Mouse (Mus musculus) thymus, postnatal 14 days (tissue): Measurements from ENCODE around the gene Gm45618.

ENCODE experiments used
- DNase-seq: peaks from one replicate; pipeline ENCODE4 v3.0.0; 2021

The Gm45618 gene

GRCm38 (mm10) chr7:142093696-142094240 is 26.8 kb downstream of the Gm45618 start:
- no peak for DNase-seq

GRCm38 (mm10) chr7:142092991-142093390 is 27.5 kb downstream of the Gm45618 start:
- no peak for DNase-seq

GRCm38 (mm10) chr7:142091848-142092247 is 28.7 kb downstream of the Gm45618 start:
- no peak for DNase-seq

- DNase-seq: no peak
Measured at GRCm38 (mm10) chr7:142089648-142090447, 30.7 kb downstream of the Gm45618 start.

- DNase-seq: no peak
Measured at GRCm38 (mm10) chr7:142088886-142089285, 31.6 kb downstream of the Gm45618 start.

- no peak for DNase-seq
Measured at GRCm38 (mm10) chr7:142087069-142087652, 33.4 kb downstream of the Gm45618 start.

- DNase-seq: no peak
Measured at GRCm38 (mm10) chr7:142086159-142086905, 34.2 kb downstream of the Gm45618 start.

- DNase-seq: no peak
Measured at GRCm38 (mm10) chr7:142084820-142085219, 35.7 kb downstream of the Gm45618 start.

GRCm38 (mm10) chr7:142084395-142084794 is 36.1 kb downstream of the Gm45618 start:
- no peak for DNase-seq

- DNase-seq: no peak
Measured at GRCm38 (mm10) chr7:142083588-142084317, 36.8 kb downstream of the Gm45618 start.

- DNase-seq: no peak
Measured at GRCm38 (mm10) chr7:142082607-142083006, 37.9 kb downstream of the Gm45618 start.

- DNase-seq: no peak
Measured at GRCm38 (mm10) chr7:142082179-142082578, 38.4 kb downstream of the Gm45618 start.

- no peak for DNase-seq
Measured at GRCm38 (mm10) chr7:142081736-142082135, 38.8 kb downstream of the Gm45618 start.

- no peak for DNase-seq
Measured at GRCm38 (mm10) chr7:142080876-142081275, 39.7 kb downstream of the Gm45618 start.

- DNase-seq: no peak
Measured at GRCm38 (mm10) chr7:142079365-142079764, 41.2 kb downstream of the Gm45618 start.

GRCm38 (mm10) chr7:142077138-142077537 is 43.4 kb downstream of the Gm45618 start:
- DNase-seq: no peak

GRCm38 (mm10) chr7:142074146-142074886 is 46.2 kb downstream of the Gm45618 start:
- no peak for DNase-seq

GRCm38 (mm10) chr7:142071717-142072116 is 48.8 kb downstream of the Gm45618 start:
- DNase-seq: no peak

GRCm38 (mm10) chr7:142071212-142071578 is 49.3 kb downstream of the Gm45618 start:
- no peak for DNase-seq

- peak; percentile 68 for DNase-seq
Measured at GRCm38 (mm10) chr7:142070458-142071211, 49.9 kb downstream of the Gm45618 start.
